Mouse (Mus musculus): ENCODE measurements at regions not wholly inside any gene's neighbourhood (a gene's known extent, or its start where the extent isn't known, plus 50 kb on each side); places are given as distances from the start of the nearest gene placed in this dataset.
A peak's percentile ranks its signal among the peaks of the same experiment; 100 is the strongest.

DNA sequence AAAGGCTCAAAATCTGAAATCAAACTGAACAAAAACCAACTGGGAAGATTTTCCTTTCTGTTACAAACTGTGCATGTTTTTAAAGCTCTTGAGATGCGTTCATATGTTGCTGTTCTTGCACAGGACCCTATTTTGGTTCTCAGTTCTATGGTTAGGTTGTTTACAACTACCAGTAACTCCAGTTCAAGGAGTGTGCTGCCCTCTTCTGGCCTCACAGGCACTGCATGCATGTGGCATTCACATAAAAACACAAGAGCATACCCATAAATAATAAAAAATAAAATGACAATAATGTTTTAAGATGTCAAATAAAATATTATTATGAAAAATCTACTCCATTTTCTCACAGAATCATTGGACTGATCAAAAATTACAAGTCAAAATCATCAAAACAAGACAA, 818.9 kb downstream of the Fat4 start:
- DNase-seq (ENCODE audit: low spot score in 2 of 2), result no peak
- intact Hi-C loops (cut with DNase I), result no loop called here

DNA sequence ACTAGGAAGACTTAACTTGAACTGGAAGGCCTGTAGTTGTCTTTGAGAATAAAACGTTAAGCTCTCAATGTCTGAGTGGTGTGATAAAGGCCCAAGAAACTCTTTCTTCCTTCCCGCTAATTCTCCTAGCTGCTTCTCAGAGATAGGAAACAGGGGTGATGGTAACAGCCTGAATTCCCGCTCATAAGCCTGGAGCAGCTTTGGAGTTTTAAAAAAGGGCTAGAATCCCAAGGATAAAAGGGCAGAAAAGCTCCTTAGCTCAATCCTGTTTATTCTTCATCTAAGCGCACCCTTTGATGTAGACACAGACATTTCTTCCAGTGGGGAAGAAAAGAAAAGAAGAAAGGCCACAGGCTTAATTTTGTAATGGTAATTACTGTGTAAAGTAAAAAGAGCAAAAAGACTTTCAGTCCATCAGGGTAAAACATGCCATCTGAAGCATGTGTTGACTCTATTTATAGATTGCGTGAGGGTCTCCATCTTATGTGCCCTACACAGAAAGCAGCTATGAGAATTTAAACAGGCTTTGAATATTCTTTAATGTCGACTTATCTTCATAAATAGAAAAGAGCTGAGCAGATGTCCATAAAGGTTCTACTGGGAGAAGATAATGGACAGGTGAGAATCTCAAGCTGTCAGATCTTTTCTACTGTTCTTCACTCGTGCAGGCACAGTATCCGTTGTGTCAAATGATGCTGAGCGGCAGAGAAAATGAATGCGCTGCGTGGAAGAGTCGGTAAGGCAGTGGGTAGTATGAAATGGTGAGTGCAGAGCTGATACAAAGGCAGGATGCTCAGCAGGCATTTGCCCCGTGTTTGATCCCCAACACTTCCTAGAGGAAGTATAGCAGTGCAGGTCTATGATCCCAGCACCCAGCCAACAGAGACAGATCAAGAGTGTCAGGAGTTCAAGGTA, 818.0 kb upstream of the Intu start:
- intact Hi-C loops (cut with DNase I), result no loop called here
- no peak for DNase-seq (ENCODE audit: low spot score in 2 of 2)

DNA sequence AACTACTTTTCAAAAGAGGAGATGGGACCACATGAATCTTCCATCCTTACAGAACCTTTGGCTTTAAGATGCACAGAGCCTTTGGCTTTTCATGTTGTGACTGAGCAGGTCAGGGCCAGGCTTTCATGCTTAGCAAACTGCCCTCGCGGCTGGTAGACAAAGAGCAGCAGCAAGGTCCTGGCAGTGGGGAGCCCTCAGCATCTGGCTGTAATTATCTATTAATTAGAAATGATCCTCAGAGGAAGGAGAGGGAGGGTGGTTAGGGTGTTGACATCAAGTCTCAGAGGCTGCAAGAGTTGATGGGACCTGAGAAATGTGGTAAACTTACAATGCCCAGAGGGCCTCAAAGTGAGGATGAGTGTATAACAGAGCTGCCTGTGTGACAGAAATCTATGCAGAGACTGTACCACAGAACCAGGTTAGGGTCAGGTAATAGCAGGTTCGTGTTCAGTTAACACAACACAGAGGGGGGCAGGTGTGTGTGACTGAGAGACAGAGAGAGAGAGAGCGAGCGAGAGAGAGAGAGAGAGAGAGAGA, 817.0 kb upstream of the Intu start:
- no peak for DNase-seq (ENCODE audit: low spot score in 2 of 2)
- intact Hi-C loops (cut with DNase I), result no loop called here

DNA sequence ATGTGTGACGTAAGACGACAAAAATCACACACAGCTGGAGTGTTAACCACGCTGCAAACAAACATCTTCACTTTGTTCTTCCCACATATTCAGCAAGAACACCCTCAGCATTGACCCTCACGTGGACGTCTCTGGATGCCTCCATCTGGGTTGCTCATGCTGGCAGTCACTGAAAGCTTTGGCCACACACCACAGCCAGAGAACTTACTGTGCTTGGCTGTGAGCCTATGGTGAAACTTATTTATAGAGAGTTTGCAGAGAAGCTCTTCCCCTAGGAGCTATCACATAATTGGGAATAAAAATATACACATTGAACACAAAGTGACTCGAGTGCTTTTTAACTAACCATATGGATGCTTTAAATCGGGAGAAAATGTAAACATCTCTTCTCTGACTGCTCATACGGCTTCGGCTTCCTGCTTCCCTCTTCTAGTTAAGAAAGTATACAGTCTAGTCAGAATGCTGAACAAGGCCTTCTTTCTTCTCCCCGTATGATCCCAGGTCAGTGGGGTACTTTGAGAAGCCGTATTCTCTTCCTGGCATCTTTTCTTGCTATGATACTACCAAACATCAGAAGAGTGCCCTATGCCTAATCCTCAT, 812.0 kb upstream of the Intu start:
- intact Hi-C loops (cut with DNase I), result no loop called here
- peak; percentile 52 to 72 for DNase-seq (ENCODE audit: low spot score in 2 of 2)

DNA sequence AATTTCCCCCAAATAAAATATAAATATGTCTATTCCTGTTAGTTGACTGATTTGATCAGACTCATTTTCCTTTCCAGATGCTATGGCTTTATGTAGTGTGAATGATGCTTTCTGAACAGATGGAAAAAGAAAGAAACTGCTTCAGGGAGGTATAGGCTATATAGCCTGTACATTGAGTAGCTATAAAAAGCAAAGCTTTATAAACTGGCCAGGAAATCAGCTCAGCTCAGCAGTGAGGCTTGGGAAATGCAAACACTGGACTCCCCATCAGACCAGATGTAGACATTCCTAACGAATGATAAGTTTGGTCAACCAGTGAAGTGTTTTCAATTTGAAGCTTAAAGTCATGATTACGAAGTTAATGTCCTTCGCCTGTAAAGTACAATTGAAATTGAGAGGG, 805.3 kb upstream of the Intu start:
- no peak for DNase-seq (ENCODE audit: low spot score in 2 of 2)
- intact Hi-C loops (cut with DNase I), result no loop called here

DNA sequence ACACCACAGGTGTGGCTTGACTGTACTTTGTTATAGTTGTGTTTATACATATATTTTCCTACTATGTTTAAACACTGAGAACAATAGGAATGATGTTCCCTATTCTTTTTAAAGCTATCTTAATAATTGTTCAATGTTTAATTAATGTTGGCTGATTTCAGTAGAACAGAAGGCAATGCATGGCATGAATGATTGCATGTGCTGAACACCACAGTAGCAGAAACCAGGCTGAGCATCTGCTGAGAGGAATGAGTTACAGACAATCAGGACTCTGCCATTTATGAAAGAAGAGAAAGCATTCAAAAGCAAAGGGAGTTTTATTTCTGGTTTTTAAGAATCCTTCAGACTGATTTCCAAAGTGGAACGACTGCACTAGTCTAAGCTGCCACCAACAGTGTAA, 794.4 kb upstream of the Intu start:
- intact Hi-C loops (cut with DNase I), result no loop called here
- no peak for DNase-seq (ENCODE audit: low spot score in 2 of 2)

DNA sequence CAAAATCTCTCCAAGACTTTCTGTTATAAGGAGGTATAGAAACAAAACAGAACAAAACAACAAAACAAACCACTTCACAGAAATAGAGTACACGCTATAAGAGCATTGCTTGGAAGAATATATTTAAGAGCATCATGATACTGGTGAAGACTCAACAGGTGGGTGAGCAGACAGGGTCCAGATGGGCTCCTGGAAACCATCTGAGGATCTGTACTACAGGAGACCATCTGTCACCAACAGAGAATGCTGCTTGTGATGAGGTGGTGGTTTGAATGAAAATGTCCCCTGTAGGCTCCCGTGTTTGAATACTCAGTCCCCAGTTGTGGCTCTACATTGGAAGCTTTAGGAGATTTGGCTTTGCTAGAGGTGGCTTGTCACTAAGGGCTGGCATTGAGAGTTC, 785.1 kb upstream of the Intu start:
- DNase-seq (ENCODE audit: low spot score in 2 of 2), result peak; percentile 47 to 60
- intact Hi-C loops (cut with DNase I), result no loop called here

DNA sequence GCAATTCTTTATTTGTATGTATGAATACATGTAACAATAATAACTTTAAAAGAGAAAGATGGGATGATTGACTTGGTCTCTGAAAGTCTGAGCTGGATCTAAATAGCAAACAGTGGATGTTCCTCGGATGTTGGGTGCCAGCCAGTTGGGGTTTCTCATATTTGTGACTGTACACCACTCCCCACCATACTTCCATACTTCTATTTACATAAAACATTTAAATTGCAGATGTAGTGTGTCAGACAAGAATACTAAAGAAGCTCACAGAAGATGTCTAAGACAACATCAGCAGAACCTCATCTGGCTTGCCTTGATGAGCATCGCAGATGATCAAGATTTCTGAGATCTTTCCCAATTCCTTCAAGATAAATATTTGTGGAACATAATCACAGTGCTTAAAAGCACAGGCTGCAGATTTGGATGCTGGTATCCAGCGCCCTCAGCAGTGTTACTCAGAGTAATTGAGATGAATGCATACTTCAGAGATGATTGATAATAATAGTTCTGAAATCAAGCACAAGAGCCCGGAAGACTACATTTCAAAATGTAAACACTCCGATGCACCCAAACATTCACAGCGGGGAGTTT, 762.0 kb upstream of the Intu start:
- intact Hi-C loops (cut with DNase I), result no loop called here
- DNase-seq (ENCODE audit: low spot score in 2 of 2), result no peak

DNA sequence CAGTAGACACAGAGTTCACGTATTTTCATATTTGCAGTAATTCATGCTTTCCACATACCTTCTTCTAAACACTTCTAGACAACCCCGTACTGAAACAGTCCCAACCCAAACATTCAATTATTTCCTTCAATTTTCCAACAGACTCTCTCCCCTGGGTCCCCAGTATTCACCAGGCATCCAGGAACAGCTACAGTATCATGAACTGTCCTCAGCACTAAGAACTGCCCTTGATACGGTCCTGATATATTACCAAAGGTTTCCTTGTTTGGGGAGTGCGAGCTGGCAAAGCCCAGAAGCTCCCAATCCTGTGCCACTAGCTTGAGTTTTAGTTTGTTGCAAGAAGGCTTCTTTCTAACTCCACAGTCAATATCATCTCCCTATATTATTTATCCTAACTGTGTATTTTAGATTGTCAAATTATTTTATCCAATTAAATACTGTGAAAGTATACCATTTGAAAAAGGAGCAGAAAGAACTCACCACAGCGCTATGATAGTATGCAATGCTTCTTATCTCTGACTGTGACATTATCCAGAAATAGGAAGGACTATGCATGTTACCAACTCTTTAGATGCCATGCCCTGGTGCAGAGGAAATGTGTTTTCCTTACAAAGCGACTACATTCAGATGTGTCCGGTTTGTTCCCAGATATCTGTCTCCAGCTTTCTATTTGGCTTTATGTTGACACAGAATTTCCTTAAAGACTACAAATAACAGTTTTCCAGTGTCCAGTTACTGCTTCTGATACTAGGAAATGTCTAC, 754.6 kb upstream of the Intu start:
- no peak for DNase-seq (ENCODE audit: low spot score in 2 of 2)

DNA sequence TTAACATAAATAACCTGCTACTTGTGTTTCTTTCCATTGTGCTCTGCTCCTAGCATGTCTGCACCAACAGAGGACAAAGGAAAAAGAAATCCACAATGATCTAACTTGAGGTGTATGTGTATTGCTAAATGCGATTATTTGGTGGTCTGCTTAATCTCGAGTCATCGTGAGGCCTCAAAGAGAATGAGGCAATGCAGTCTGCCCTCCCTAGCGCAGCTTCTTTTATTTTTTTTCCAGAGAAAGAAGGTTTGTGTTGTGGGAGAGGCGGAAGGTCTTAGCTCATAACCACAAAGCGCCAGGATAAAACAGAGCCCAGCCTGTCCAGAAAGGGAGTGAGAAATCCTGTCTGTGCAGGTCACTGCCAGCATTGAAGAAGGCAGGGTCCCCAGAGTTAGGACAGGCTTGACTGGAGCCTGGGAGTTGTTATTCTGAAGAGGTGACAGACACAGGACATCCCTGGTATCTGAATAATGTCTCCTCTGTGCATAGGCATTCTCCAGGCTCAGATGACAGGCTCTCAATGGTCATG, 751.3 kb upstream of the Intu start:
- DNase-seq (ENCODE audit: low spot score in 2 of 2), result no peak
- intact Hi-C loops (cut with DNase I), result no loop called here

More for the DNA sequence above, 754.6 kb upstream of the Intu start:
- intact Hi-C loops (cut with DNase I), result no loop called here

DNA sequence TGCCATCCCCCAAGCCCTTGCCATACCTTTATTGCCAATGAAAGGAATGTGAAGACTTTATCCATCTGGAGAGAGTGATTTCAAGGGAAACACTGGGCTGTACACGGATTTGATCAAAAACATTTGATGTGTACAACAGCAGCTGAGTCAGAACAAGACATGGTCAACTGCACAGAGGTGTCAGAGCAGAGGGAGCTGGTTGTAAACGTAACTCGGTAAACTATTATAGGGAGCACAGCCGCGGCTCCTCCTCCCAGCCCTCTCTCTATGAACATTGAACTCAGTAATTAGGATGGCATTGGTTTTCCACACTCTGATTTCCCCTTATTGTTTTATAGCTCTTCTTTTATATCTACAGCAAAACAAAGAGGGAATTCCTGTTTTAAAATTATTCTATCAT, 750.8 kb upstream of the Intu start:
- no peak for DNase-seq (ENCODE audit: low spot score in 2 of 2)
- intact Hi-C loops (cut with DNase I), result no loop called here

DNA sequence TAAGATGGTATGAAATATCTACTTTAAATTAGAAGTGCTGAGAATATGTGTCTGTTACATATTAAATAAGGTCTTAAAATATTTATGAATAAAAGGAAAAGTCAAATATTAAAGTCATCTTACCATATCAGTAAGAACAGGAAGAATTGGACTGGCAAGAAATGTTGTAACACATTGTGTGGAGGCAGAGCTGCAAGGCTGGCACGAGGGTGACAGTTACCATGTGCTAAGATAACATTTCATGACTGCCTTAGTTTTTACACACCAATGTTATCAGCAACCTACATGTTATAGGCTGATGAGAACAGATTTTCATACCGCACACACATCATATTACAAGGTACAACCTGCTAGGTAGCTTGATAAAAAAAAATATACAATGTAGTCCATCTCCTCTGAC, 746.2 kb upstream of the Intu start:
- no peak for DNase-seq (ENCODE audit: low spot score in 2 of 2)
- intact Hi-C loops (cut with DNase I), result no loop called here

DNA sequence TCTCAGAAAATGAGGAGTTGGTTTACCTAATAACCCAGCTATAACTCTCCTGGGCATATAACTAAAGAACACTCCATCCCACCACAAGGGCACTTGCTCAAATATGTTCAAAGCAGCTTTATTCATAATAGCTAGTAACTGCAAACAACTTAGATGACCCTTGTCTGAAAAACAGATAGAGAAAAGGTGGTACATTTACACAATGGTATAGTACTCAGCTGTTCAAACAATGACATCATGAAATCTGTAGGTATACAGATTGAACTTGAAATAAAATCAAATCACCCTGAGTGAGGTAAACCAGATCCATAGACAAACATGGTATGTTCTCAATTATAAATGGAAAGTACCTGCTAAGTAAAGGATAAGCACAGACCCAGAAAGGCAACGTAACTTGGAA, 721.5 kb upstream of the Intu start:
- DNase-seq (ENCODE audit: low spot score in 2 of 2), result no peak
- intact Hi-C loops (cut with DNase I), result no loop called here

DNA sequence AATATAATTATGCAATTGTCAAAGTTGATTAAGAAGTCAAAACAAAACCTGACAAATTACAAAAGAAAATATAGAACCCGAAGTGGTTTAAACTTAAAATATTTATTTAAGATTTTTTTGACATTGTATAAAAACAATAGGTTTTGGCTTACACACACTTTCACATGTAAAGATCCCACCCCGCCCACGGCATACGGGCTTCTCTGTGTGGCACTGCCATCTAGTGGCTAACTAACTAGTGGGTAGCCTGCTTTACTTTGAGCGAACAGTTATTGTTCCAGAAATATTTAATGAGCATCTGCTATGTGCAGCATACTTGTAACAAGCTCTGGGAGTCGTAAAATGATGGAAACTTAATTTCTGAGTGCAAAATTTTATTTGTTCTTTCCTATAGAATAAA, 716.3 kb upstream of the Intu start:
- DNase-seq (ENCODE audit: low spot score in 2 of 2), result peak; percentile 72 to 74
- intact Hi-C loops (cut with DNase I), result loop anchor here (2.0 to 10.0 kb wide), 3 partner anchors 420 to 930 kb away; no protein-coding TSS in a partner anchor

DNA sequence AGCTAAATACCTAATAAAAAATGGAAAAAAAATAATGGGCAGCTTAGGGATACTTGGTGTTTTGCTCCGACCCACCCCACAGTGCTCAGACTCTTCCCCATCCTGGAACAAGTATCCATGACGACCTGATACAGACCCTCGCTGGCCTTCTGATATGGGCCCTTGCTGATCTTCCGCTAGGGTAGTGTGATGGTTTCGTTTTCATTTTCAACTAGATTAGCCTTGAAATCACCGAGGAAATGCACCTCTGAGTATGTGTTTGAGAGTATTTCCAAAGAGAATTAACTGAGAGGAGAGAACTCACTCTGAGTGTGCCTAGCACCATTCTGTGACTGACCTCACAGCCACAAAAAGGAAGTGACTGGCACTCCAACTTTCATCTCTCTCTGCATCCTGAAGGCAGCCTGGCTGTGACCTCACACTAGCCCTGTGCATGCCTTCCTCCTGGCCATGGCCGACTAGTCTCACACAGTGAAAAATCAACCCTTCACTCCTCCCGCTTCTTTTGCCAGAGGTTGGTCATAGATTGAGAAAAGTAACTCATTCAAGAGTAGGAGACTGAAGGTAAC, 700.5 kb upstream of the Intu start:
- intact Hi-C loops (cut with DNase I), result no loop called here
- DNase-seq (ENCODE audit: low spot score in 2 of 2), result no peak

DNA sequence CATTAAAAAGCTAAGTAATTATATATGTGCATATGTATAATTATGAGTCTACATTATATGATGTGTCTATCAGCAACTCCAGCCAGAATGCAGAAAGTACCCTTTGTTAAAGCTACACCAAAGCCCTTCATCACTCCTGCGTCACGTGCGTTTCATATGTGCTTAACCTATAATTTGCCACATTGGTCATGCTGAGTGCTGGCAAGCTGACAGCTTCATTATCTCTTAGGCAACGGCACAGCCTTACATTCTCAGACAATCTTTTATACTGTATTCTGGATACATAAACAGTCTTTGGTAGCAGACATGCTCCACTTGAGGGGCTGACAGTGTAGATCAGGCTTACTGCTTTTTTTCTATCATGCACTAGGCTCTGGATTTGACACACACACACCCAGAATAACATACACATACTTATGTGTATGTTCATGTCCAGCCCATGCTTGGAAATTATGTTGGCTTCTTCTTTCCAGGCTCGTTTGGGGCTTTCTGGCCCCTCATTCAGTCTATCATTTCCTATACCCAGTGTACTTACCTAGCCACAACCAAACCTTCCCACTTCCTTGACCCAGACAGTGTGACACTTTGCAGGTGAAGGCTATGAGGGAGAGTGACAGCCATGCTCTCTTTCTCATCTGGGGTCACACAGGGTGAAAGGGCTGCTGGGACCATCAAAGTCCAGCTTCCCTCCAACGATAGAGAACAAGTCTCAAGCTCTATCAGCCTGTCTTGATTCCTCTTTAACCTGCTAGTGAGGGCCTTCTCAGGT, 692.5 kb upstream of the Intu start:
- intact Hi-C loops (cut with DNase I), result no loop called here
- DNase-seq (ENCODE audit: low spot score in 2 of 2), result peak in 1 of 2 experiments; percentile 28

DNA sequence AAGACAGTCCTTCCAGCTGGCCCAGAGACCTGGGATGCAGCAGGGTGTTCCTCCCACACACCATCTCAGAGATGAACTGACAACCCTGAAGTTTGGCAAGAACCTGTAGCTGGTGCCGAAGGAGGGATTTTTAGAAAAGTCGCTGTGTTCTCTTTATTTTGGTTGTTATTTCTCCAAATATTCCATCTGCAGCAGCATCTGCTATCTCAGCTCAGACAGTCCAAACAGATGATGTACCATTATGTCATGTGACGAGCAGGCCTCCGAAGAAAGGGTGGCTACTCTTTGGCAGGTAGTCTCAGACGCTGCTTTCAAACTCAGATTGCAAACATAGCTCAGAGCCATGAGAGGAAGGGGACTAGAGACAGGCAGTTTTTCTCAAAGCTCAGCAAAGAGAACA, 690.1 kb upstream of the Intu start:
- intact Hi-C loops (cut with DNase I), result no loop called here
- DNase-seq (ENCODE audit: low spot score in 2 of 2), result peak in 1 of 2 experiments; percentile 8

DNA sequence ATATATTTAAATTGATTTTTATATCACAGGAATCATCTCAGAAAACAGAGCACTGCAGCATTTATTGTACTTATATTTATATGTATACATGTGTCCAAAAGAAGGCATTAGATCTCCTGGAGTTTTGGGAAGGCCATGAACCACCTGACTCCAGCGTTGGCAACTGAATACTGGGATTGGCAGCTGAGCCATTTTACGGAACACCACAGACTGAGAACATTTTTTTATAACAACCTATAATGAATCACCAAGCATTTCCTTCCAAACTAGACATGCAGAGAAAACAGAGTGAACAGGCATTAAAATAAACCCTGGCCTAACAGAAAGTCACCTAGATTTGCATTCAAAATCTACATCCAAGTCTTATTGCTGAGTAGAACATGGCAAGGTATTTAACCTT, 686.0 kb upstream of the Intu start:
- intact Hi-C loops (cut with DNase I), result no loop called here
- DNase-seq (ENCODE audit: low spot score in 2 of 2), result no peak

DNA sequence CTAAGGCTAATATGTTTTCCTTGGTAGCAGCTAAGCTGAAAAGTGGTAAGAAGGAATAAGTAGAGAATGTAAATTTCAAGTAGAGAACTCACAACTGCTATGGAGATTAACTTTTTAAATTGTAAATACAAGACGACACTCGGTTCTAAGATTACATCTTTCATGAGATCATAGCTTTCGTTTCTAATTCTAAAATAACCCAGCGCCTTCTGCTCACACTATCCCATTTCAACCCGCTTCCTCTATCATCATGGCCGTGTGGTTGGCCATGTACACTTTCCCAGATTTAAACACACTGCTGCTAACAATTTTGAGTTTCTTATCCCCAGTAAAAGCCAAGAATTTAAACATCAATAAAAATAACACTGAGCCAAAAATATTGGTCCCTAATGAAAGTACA, 682.3 kb upstream of the Intu start:
- DNase-seq (ENCODE audit: low spot score in 2 of 2), result no peak
- intact Hi-C loops (cut with DNase I), result no loop called here

All from left cerebral cortex, postnatal 14 days (tissue).